Mouse (Mus musculus): ENCODE data around the gene Top1. TPM values are rescaled to one million over a fixed set of nuclear protein-coding genes. Genes with fewer than 3 reads are reported as not detected.

Top1 gene
- polyA plus RNA-seq, 1 experiment from 2014 or later = 88.5 TPM

- H3K27me3 ChIP-seq (ENCODE audit: control insufficient read depth, insufficient read depth, low read length) = no peaks in the 10 kb centered on the region
- H3K9me3 ChIP-seq (ENCODE audit: control insufficient read depth, low read depth, low read length) = no peaks in the 10 kb centered on the region
- H3K9ac ChIP-seq (replicated peaks; ENCODE audit: low read depth, low read length) = no peak overlapping the region
- H3K27ac ChIP-seq (ENCODE audit: low read length) = no peak overlapping the region
- no peak overlapping the region for H3K4me3 ChIP-seq (ENCODE audit: low read depth, low read length)
- no peaks in the 10 kb centered on the region for H3K4me1 ChIP-seq (ENCODE audit: control insufficient read depth, insufficient read depth, low read length)
- WGBS = 83% methylated on average over 4 of the region's 4 CpGs
- no peak for ATAC-seq (ENCODE audit: insufficient number of reproducible peaks, insufficient read depth, low FRiP score, low read depth)
- peaks cover 9% of the 10 kb centered on the region; the same call in 1 of the 2 replicates for H3K36me3 ChIP-seq (ENCODE audit: control insufficient read depth, insufficient read depth, low read length)
- H3K4me2 ChIP-seq (replicated peaks; ENCODE audit: low read depth, low read length) = no peak overlapping the region
These were observed 122.5 kb downstream of the Top1 start for GRCm38 (mm10) chr2:160768097-160768695.

- H3K4me2 ChIP-seq (replicated peaks; ENCODE audit: low read depth, low read length) = no peak overlapping the region
These were observed 123.3 kb downstream of the Top1 start for GRCm38 (mm10) chr2:160768997-160769396.

GRCm38 (mm10) chr2:160770409-160770808 lies 124.7 kb downstream of the Top1 start:
- H3K9ac ChIP-seq (replicated peaks; ENCODE audit: low read depth, low read length) = no peak overlapping the region
- H3K4me2 ChIP-seq (replicated peaks; ENCODE audit: low read depth, low read length) = no peak overlapping the region
- peaks cover 3% of the 10 kb centered on the region; the same call in 1 of the 2 replicates for H3K36me3 ChIP-seq (ENCODE audit: control insufficient read depth, insufficient read depth, low read length)
- ATAC-seq (ENCODE audit: insufficient number of reproducible peaks, insufficient read depth, low FRiP score, low read depth) = no peak
- H3K27me3 ChIP-seq (ENCODE audit: control insufficient read depth, insufficient read depth, low read length) = no peaks in the 10 kb centered on the region
- H3K4me3 ChIP-seq (ENCODE audit: low read depth, low read length) = no peak overlapping the region
- H3K9me3 ChIP-seq (ENCODE audit: control insufficient read depth, low read depth, low read length) = no peaks in the 10 kb centered on the region
- no peaks in the 10 kb centered on the region for H3K4me1 ChIP-seq (ENCODE audit: control insufficient read depth, insufficient read depth, low read length)
- no peak overlapping the region for H3K27ac ChIP-seq (ENCODE audit: low read length)

More at GRCm38 (mm10) chr2:160768997-160769396, 123.3 kb downstream of the Top1 start:
- H3K4me1 ChIP-seq (ENCODE audit: control insufficient read depth, insufficient read depth, low read length) = no peaks in the 10 kb centered on the region
- 94% methylated on average over 2 of the region's 2 CpGs for WGBS
- no peak overlapping the region for H3K4me3 ChIP-seq (ENCODE audit: low read depth, low read length)
- no peak overlapping the region for H3K9ac ChIP-seq (replicated peaks; ENCODE audit: low read depth, low read length)
- H3K9me3 ChIP-seq (ENCODE audit: control insufficient read depth, low read depth, low read length) = no peaks in the 10 kb centered on the region
- H3K27ac ChIP-seq (ENCODE audit: low read length) = no peak overlapping the region
- peaks cover 6% of the 10 kb centered on the region; the same call in 1 of the 2 replicates for H3K36me3 ChIP-seq (ENCODE audit: control insufficient read depth, insufficient read depth, low read length)
- no peaks in the 10 kb centered on the region for H3K27me3 ChIP-seq (ENCODE audit: control insufficient read depth, insufficient read depth, low read length)
- ATAC-seq (ENCODE audit: insufficient number of reproducible peaks, insufficient read depth, low FRiP score, low read depth) = no peak

- ATAC-seq (ENCODE audit: insufficient number of reproducible peaks, insufficient read depth, low FRiP score, low read depth) = no peak
- H3K9me3 ChIP-seq (ENCODE audit: control insufficient read depth, low read depth, low read length) = no peaks in the 10 kb centered on the region
- no peaks in the 10 kb centered on the region for H3K4me1 ChIP-seq (ENCODE audit: control insufficient read depth, insufficient read depth, low read length)
- WGBS = 75% methylated on average over 1 of the region's 1 CpGs
- no peak overlapping the region for H3K27ac ChIP-seq (ENCODE audit: low read length)
- H3K4me3 ChIP-seq (ENCODE audit: low read depth, low read length) = no peak overlapping the region
- H3K9ac ChIP-seq (replicated peaks; ENCODE audit: low read depth, low read length) = no peak overlapping the region
- no peak overlapping the region for H3K4me2 ChIP-seq (replicated peaks; ENCODE audit: low read depth, low read length)
- H3K36me3 ChIP-seq (ENCODE audit: control insufficient read depth, insufficient read depth, low read length) = peaks cover 3% of the 10 kb centered on the region; the same call in 1 of the 2 replicates
- no peaks in the 10 kb centered on the region for H3K27me3 ChIP-seq (ENCODE audit: control insufficient read depth, insufficient read depth, low read length)
These were observed 125.2 kb downstream of the Top1 start for GRCm38 (mm10) chr2:160770871-160771270.

DNA sequence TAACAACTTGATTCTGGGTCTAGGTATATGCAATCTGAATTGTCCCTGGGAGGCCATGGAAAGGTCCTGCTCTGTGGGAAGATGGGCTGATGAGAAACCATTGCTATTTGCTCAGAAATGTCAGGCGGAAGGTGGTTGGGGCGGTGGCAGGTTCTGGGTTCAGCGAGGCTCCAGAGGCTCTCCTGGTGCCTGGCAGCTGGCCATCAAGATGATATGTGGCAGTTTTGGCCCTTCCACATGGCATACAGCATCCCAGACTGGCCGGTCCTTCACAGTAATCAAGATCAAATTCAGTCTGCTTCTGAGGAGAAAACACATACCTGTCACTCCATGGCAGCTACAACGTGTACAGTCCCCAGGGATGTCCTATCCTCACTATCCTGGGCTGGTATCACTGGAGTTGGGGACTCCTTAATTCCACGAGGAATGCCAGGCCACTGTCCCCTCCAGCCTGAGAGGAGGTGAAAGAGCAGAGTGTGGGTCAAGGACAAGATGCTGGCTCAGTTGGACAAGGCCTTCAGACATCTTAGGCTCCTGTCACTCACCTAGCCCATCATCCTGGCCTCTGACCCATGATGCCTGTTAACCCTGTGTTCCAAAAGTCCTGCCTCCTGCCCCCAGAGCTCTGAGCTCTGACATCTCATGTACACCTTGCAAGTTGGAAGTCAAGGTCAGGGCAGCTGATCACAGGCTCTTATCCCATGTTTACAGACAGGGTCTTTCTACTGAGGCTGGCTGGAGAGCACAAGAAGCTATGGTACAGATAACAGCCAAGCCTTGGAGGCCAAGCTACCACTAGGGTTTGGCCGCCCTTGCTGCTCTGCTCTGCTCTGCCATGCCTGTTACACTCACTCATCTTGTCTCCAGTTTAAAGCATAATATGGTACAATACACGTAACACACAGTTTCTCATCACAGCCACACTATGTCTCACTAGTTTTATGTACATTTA lies 125.9 kb downstream of the Top1 start:
- WGBS = 81% methylated on average over 8 of the region's 8 CpGs
- H3K9ac ChIP-seq (replicated peaks; ENCODE audit: low read depth, low read length) = no peak overlapping the region
- ATAC-seq (ENCODE audit: insufficient number of reproducible peaks, insufficient read depth, low FRiP score, low read depth) = peak; percentile 35; the same call in 1 of the 2 replicates

More for the DNA sequence above, 125.9 kb downstream of the Top1 start:
- H3K36me3 ChIP-seq (ENCODE audit: control insufficient read depth, insufficient read depth, low read length) = peaks cover 3% of the 10 kb centered on the region; the same call in 1 of the 2 replicates
- no peaks in the 10 kb centered on the region for H3K27me3 ChIP-seq (ENCODE audit: control insufficient read depth, insufficient read depth, low read length)
- no peak overlapping the region for H3K4me3 ChIP-seq (ENCODE audit: low read depth, low read length)
- H3K4me2 ChIP-seq (replicated peaks; ENCODE audit: low read depth, low read length) = no peak overlapping the region
- no peak overlapping the region for H3K27ac ChIP-seq (ENCODE audit: low read length)
- H3K9me3 ChIP-seq (ENCODE audit: control insufficient read depth, low read depth, low read length) = no peaks in the 10 kb centered on the region
- no peaks in the 10 kb centered on the region for H3K4me1 ChIP-seq (ENCODE audit: control insufficient read depth, insufficient read depth, low read length)

Small RNAs within 50 kb of the gene (microRNA-seq; reads per million reads assigned to microRNA genes)
- gene Gm23968 = not detected

Other genes with a start within 250 kb of the Top1 start
- 45.9 and 48.9 TPM in 2 replicates for gene Plcg1, start 85.4 kb downstream of the Top1 start, polyA plus RNA-seq (2014; fragmentation: Nextera tagmentation; extraction: Ambion mirVana)
- gene Zhx3, start 227.1 kb downstream of the Top1 start, polyA plus RNA-seq (2014; fragmentation: Nextera tagmentation; extraction: Ambion mirVana) = 9.8 and 10.5 TPM in 2 replicates
- 2.6 and 2.8 TPM in 2 replicates for gene Lpin3, start 234.8 kb downstream of the Top1 start, polyA plus RNA-seq (2014; fragmentation: Nextera tagmentation; extraction: Ambion mirVana)